Comparison of ENCODE assay signal across 9 mouse cellular contexts in the genomic region with DNA sequence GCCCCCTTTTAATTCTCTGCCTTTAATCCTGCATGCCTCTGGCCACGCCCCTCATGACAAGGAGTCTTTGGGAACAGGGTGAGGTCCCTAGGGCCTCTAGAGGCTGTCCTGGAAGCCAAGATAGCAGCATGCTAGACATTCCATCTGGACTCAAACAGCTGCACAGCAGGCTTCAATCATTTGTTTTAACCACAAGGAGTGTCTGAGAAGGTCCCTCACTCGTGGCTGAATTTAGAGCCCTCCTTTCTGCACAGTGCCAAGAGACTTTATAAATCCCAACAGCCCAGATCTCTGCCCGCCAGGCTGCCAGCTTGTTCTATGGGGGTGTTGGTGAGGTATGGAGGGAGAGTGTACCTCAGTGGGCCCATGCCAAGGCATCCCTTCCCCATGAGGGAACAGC.
A peak's percentile ranks its signal among the peaks of the same experiment; 100 is the strongest.
DNase-seq lines count a peak whose midpoint lies in the region; ATAC-seq and TF ChIP-seq lines count a peak whose summit lies in the region.
"Had no signal": no experiment of that assay in that cellular context is flagged by ENCODE, and none has a peak within 500 bp of the region (broad histone marks: within the 10 kb centered on the region; RNA-seq: fewer than 3 reads in every experiment).

No protein-coding gene starts in this region.

- peak; percentile 14 for DNase-seq in ES-CJ7 (ENCODE audit: low read depth, low spot score)
- DNase-seq in heart, postnatal 0 days (ENCODE audit: low spot score), result peak; percentile 43
- no peak for DNase-seq in liver, postnatal 0 days
- no peak for DNase-seq in cerebellum, postnatal 10 days
- DNase-seq in ovary, adult 18-20 months (ENCODE audit: low spot score), result no peak
- DNase-seq in left cerebral cortex, postnatal 36 days (ENCODE audit: low spot score in 2 of 2), result no peak

- H3K9ac ChIP-seq in heart, postnatal 0 days (replicated peaks; ENCODE audit: low read depth, low read length), result no peak overlapping the region
- no peak overlapping the region for H3K9ac ChIP-seq in liver, postnatal 0 days (replicated peaks)
- H3K9ac ChIP-seq: limb, embryonic 12.5 days had no signal

- H3K36me3 ChIP-seq in heart, postnatal 0 days (replicated peaks; ENCODE audit: control insufficient read depth, insufficient read depth, low read length), result no peaks in the 10 kb centered on the region
- no peaks in the 10 kb centered on the region for H3K36me3 ChIP-seq in liver, postnatal 0 days (replicated peaks; ENCODE audit: insufficient read depth, low read length)
- H3K36me3 ChIP-seq: limb, embryonic 12.5 days had no signal

- H3K9me3 ChIP-seq in heart, postnatal 0 days (replicated peaks; ENCODE audit: control insufficient read depth, low read length), result no peaks in the 10 kb centered on the region
- no peaks in the 10 kb centered on the region for H3K9me3 ChIP-seq in liver, postnatal 0 days (ENCODE audit: low read length)
- H3K9me3 ChIP-seq: limb, embryonic 12.5 days had no signal

- peaks cover 26% of the 10 kb centered on the region for H3K4me1 ChIP-seq in brown adipose tissue, adult 24 weeks (ENCODE audit: control insufficient read depth, insufficient read depth, insufficient read length, low read length)
- peaks cover 23% of the 10 kb centered on the region for H3K4me1 ChIP-seq in heart, postnatal 0 days (ENCODE audit: control insufficient read depth, insufficient read depth)
- H3K4me1 ChIP-seq in liver, postnatal 0 days (ENCODE audit: insufficient read depth), result peaks cover 10% of the 10 kb centered on the region

- no peak overlapping the region for H3K4me2 ChIP-seq in heart, postnatal 0 days (ENCODE audit: low read depth, low read length)
- H3K4me2 ChIP-seq in liver, postnatal 0 days (ENCODE audit: low read depth, low read length), result no peak overlapping the region
- H3K4me2 ChIP-seq: limb, embryonic 12.5 days had no signal

- no peak overlapping the region for H3K4me3 ChIP-seq in brown adipose tissue, adult 24 weeks (ENCODE audit: insufficient read depth, low read depth, low read length)
- no peak overlapping the region for H3K4me3 ChIP-seq in heart, postnatal 0 days (ENCODE audit: low read depth, low read length)
- H3K4me3 ChIP-seq in liver, postnatal 0 days (ENCODE audit: low read depth, low read length), result no peak overlapping the region
- H3K4me3 ChIP-seq: limb, embryonic 12.5 days had no signal

- no peak for TF ChIP-seq CTCF in heart, postnatal 0 days (IDR thresholded peaks at IDR 0.05; ENCODE audit: low read depth)
- TF ChIP-seq CTCF in liver, postnatal 0 days (IDR thresholded peaks at IDR 0.05; ENCODE audit: low read depth), result no peak

- TF ChIP-seq EP300 in heart, postnatal 0 days (IDR thresholded peaks at IDR 0.05; ENCODE audit: low read depth), result no peak
- no peak for TF ChIP-seq EP300 in liver, postnatal 0 days (IDR thresholded peaks at IDR 0.05; ENCODE audit: low read depth)

- peak; percentile 81 for ATAC-seq in heart, postnatal 0 days (ENCODE audit: insufficient read depth, low read depth)
- ATAC-seq in liver, postnatal 0 days, result peak; percentile 35; the same call in 1 of the 2 replicates
- ATAC-seq in frontal cortex, adult (ENCODE audit: low TSS enrichment), result no peak

- peak overlapping the region; percentile 28; the same call in 1 of the 2 replicates for H3K27ac ChIP-seq in brown adipose tissue, adult 24 weeks (replicated peaks; ENCODE audit: low read depth, low read length)
- peak overlapping the region; percentile 31; the same call in 1 of the 2 replicates for H3K27ac ChIP-seq in heart, postnatal 0 days (ENCODE audit: low read depth)
- peak overlapping the region; percentile 55; the same call in 1 of the 2 replicates for H3K27ac ChIP-seq in liver, postnatal 0 days (ENCODE audit: low read depth)
- H3K27ac ChIP-seq: limb, embryonic 12.5 days had no signal

- WGBS in heart, postnatal 0 days, result 24% methylated on average over 3 of the region's 3 CpGs
- 51% methylated on average over 3 of the region's 3 CpGs for WGBS in liver, postnatal 0 days (ENCODE audit: insufficient replicate concordance)

- H3K27me3 ChIP-seq in heart, postnatal 0 days (ENCODE audit: control insufficient read depth, insufficient read depth, low read length), result no peaks in the 10 kb centered on the region
- H3K27me3 ChIP-seq in liver, postnatal 0 days (ENCODE audit: insufficient read depth, low read length), result no peaks in the 10 kb centered on the region
- H3K27me3 ChIP-seq: limb, embryonic 12.5 days had no signal

- intact Hi-C loops in left cerebral cortex, postnatal 36 days (cut with DNase I), result no loop called here

Comparison
In these comparisons a context has a peak if more than half of its experiments do, and no peak if none do; other contexts are left out.
1. DNase-seq: peak in ES-CJ7 (single experiment) and heart, postnatal 0 days (single experiment); none in liver, postnatal 0 days (single experiment), cerebellum, postnatal 10 days (0 of 2), ovary, adult 18-20 months (single experiment) and left cerebral cortex, postnatal 36 days (0 of 2).
2. Peak in every context shown above with its lines, with median percentiles within 50 percentile points of each other: H3K27ac ChIP-seq.